Comparison of ENCODE assay signal across 29 mouse cellular contexts in the genomic region with DNA sequence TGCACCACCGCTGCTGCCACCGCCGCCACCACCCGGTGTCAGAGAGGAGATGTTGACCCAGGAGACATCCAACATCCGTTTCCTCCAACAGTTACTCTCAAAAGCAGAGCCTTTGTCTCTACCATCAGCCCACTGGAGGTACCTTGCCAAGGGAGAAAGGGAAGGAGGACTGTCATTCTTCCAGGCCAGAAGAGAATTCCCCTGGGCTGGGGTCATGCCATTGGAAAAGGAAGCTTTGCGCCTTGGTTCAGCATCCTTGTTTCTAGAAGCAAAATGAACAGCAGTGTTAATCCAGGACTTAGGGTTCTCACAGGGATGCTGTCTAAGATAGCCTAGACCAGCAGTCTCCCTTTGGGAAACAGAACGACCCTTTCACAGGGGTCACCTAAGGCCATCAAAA. TPM values are rescaled to one million over a fixed set of nuclear protein-coding genes. Genes with fewer than 3 reads are reported as not detected.
DNase-seq lines count a peak whose midpoint lies in the region; ATAC-seq and TF ChIP-seq lines count a peak whose summit lies in the region.
"Had no signal": no experiment of that assay in that cellular context is flagged by ENCODE, and none has a peak within 500 bp of the region (broad histone marks: within the 10 kb centered on the region; RNA-seq: fewer than 3 reads in every experiment).

No protein-coding gene starts in this region.

- H3K36me3 ChIP-seq in E14TG2a.4 (ENCODE audit: insufficient read depth, low read length) = no peaks in the 10 kb centered on the region
- no peaks in the 10 kb centered on the region for H3K36me3 ChIP-seq in hindbrain, embryonic 13.5 days
- H3K36me3 ChIP-seq: embryonic facial prominence, embryonic 13.5 days; forebrain, embryonic 12.5 days; forebrain, embryonic 15.5 days; G1E; hindbrain, embryonic 10.5 days; intestine, embryonic 15.5 days had no signal

- no peaks in the 10 kb centered on the region for H3K27me3 ChIP-seq in E14TG2a.4 (ENCODE audit: insufficient read depth, low read length)
- H3K27me3 ChIP-seq in hindbrain, embryonic 13.5 days = no peaks in the 10 kb centered on the region
- H3K27me3 ChIP-seq: embryonic facial prominence, embryonic 13.5 days; forebrain, embryonic 12.5 days; forebrain, embryonic 15.5 days; intestine, embryonic 15.5 days; Patski had no signal

- peaks cover 60% of the 10 kb centered on the region for H3K4me1 ChIP-seq in E14TG2a.4 (replicated peaks; ENCODE audit: low read depth, low read length)
- no peaks in the 10 kb centered on the region for H3K4me1 ChIP-seq in hindbrain, embryonic 13.5 days (replicated peaks)
- H3K4me1 ChIP-seq: forebrain, embryonic 12.5 days; forebrain, embryonic 15.5 days had no signal

- DNase-seq in heart, adult 11 months = peak; percentile 77
- no peak for DNase-seq in heart, postnatal 4 days
- peak; percentile 37 for DNase-seq in ZHBTc4 (ENCODE audit: low read depth, low spot score)
- no peak for DNase-seq in left cerebral cortex, adult 9 months (ENCODE audit: low spot score in 2 of 2)
- no peak for DNase-seq in embryo, embryonic 9.5 days (ENCODE audit: extremely low spot score)
- DNase-seq: adrenal gland, adult 8-10 months; adrenal gland, postnatal 25 days; cerebellum, adult 11-12 months; cerebellum, adult 8-10 months; cerebellum, postnatal 10 days; cerebellum, postnatal 36 days; embryo, embryonic 11 days; gastrocnemius, postnatal 25 days; kidney, adult 11 months had no signal

- TF ChIP-seq CTCF in E14TG2a.4 (conservative IDR thresholded peaks at IDR 0.05; ENCODE audit: low read length) = no peak

- no peak overlapping the region for H3K4me2 ChIP-seq in hindbrain, embryonic 13.5 days
- H3K4me2 ChIP-seq: embryonic facial prominence, embryonic 13.5 days; forebrain, embryonic 12.5 days; forebrain, embryonic 15.5 days; heart, embryonic 11.5 days; hindbrain, embryonic 14.5 days; intestine, embryonic 15.5 days had no signal

- no peak overlapping the region for H3K9ac ChIP-seq in hindbrain, embryonic 13.5 days
- H3K9ac ChIP-seq: embryonic facial prominence, embryonic 13.5 days; forebrain, embryonic 12.5 days; forebrain, embryonic 15.5 days; hindbrain, embryonic 14.5 days; intestine, embryonic 15.5 days had no signal

- peak overlapping the region; percentile 76 for H3K4me3 ChIP-seq in E14TG2a.4 (replicated peaks; ENCODE audit: low read length)
- no peak overlapping the region for H3K4me3 ChIP-seq in hindbrain, embryonic 13.5 days
- H3K4me3 ChIP-seq: embryonic facial prominence, embryonic 13.5 days; erythroblast, embryonic 14.5 days; forebrain, embryonic 12.5 days; forebrain, embryonic 15.5 days; hindbrain, embryonic 10.5 days; intestine, embryonic 15.5 days had no signal

- H3K9me3 ChIP-seq in E14TG2a.4 (ENCODE audit: low read length) = peaks cover 2% of the 10 kb centered on the region
- no peaks in the 10 kb centered on the region for H3K9me3 ChIP-seq in hindbrain, embryonic 13.5 days
- H3K9me3 ChIP-seq: embryonic facial prominence, embryonic 13.5 days; forebrain, embryonic 12.5 days; forebrain, embryonic 15.5 days; G1E; hindbrain, embryonic 10.5 days; intestine, embryonic 15.5 days had no signal

- ATAC-seq in hindbrain, embryonic 13.5 days (ENCODE audit: low FRiP score) = no peak
- ATAC-seq: activated CD4-positive, CD25-positive, alpha-beta regulatory T cell, adult 4 months; CD4-positive, CD25-positive, alpha-beta regulatory T cell, adult 4 months; forebrain, embryonic 15.5 days; hindbrain, postnatal 0 days; intestine, embryonic 15.5 days; Patski had no signal

- WGBS in hindbrain, embryonic 13.5 days = 94% methylated on average over 7 of the region's 7 CpGs

- H3K27ac ChIP-seq in hindbrain, embryonic 13.5 days = no peak overlapping the region
- H3K27ac ChIP-seq: embryonic facial prominence, embryonic 13.5 days; forebrain, embryonic 12.5 days; forebrain, embryonic 15.5 days; hindbrain, embryonic 10.5 days; hindbrain, embryonic 14.5 days; hindbrain, postnatal 0 days had no signal

RNA-seq across cellular contexts. Expression of gene Skil, which starts 32.5 kb away (rescaled TPM):
- 10 to 100 TPM; 26.7 to 27.1 TPM for total RNA-seq in heart, postnatal 4 days (2021)
- 33.5 and 34.4 TPM in 2 replicates for polyA plus RNA-seq in hindbrain, embryonic 13.5 days (2015; fragmentation: Nextera tagmentation; extraction: Ambion mirVana)

Comparison
In these comparisons a context has a peak if more than half of its experiments do, and no peak if none do; other contexts are left out.
1. DNase-seq: peak in heart, adult 11 months (single experiment) and ZHBTc4 (single experiment); none in heart, postnatal 4 days (single experiment), left cerebral cortex, adult 9 months (0 of 2) and embryo, embryonic 9.5 days (single experiment).